Mouse (Mus musculus) midbrain, embryonic 13.5 days (tissue): ENCODE results near the gene Acp2. TPM values are rescaled to one million over a fixed set of nuclear protein-coding genes. Genes with fewer than 3 reads are reported as not detected.
"Not testable (repeated sequence)": the region's sequence is repeated elsewhere in the genome, so short reads cannot be mapped to it uniquely, and the experiment has no call there.

Source experiments
- ATAC-seq: fragments of 200-750 bp; cut with Nextera tagmentation; 2 replicates; pipeline ENCODE4 v1.8.0; 2017; ENCODE audit warnings: mild to moderate bottlenecking, moderate TSS enrichment, moderate library complexity
- H3K27ac ChIP-seq: fragments of 300-500 bp; sonication (generic); 2 replicates; pipeline ENCODE4 v1.5.1; 2015; ENCODE audit warnings: inconsistent platforms, mild to moderate bottlenecking, moderate library complexity
- H3K27me3 ChIP-seq: fragments of 300-500 bp; sonication (generic); 2 replicates; pipeline ENCODE4 v1.6.1; 2015; ENCODE audit warnings: mild to moderate bottlenecking, inconsistent platforms
- H3K36me3 ChIP-seq: fragments of 300-500 bp; sonication (generic); 2 replicates; pipeline ENCODE4 v1.6.1; 2015; ENCODE audit warnings: mild to moderate bottlenecking, inconsistent platforms
- H3K4me1 ChIP-seq: fragments of 300-500 bp; sonication (generic); replicated peaks from 2 replicates; pipeline ENCODE4 v1.6.1; 2015; ENCODE audit warnings: inconsistent platforms
- H3K4me2 ChIP-seq: fragments of 300-500 bp; sonication (generic); replicated peaks from 2 replicates; pipeline ENCODE4 v1.6.1; 2015; ENCODE audit warnings: moderate library complexity, mild to moderate bottlenecking, inconsistent platforms
- H3K4me3 ChIP-seq: fragments of 300-500 bp; sonication (generic); replicated peaks from 2 replicates; pipeline ENCODE4 v1.5.1; 2015; ENCODE audit warnings: mild to moderate bottlenecking, inconsistent platforms
- H3K9ac ChIP-seq: fragments of 300-500 bp; sonication (generic); replicated peaks from 2 replicates; pipeline ENCODE4 v1.6.1; 2015; ENCODE audit warnings: mild to moderate bottlenecking, inconsistent platforms
- H3K9me3 ChIP-seq: fragments of 300-500 bp; sonication (generic); 2 replicates; pipeline ENCODE4 v1.6.1; 2016; ENCODE audit warnings: mild to moderate bottlenecking, inconsistent platforms
- WGBS: fragments of 180-500 bp; shearing (Covaris S2); methylation state at CpG from one replicate; pipeline ENCODE4 v1.1.7; 2015; 5-methylcytosine and 5-hydroxymethylcytosine counted together
- polyA plus RNA-seq: library from polyadenylated mRNA; unstranded; fragments of >200 nt; fragmentation: Nextera tagmentation; extraction: Ambion mirVana; gene quantifications from 2 replicates; pipeline ENCODE4 v1.2.1, GENCODE M21; 2015

The Acp2 gene
- polyA plus RNA-seq, 1 experiment from 2014 or later, result 38.3 TPM

DNA sequence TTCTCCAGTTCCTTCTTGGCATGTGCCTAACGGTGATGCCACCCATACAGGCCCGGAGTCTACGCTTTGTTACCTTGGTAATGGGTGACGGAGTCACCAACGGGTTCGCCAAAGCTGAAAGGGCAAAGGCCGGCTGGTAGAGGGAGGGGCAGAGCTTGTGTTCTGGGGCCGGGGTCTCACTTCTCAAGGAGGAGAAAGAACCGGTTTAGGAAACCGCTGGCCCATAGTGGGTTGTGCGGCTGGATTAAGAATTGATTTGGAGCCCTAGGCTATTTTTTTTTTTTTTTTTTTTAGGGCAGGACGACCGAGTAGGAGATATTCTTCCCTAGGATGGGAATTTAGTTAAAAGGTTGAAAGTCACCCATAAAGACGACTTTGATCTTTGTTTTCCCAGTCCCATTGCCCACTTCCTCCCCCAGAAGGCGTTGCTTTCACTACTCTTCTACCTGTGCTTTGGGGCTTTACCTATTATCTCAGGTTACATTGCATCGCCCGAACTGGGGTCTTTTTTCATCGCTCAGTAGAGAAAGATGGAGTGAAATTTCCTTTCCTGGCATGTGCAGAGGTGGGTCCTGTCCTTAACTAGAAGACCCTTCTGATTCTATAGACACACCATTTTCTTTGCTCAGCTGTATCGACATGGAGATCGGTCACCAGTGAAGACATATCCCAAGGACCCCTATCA, 429 bp downstream of the Acp2 start:
- 0 out of 2 replicates have a peak, but pooled peaks have one; percentile 2 for ATAC-seq
- peak overlapping the region; percentile 69 for H3K4me2 ChIP-seq
- H3K9me3 ChIP-seq, result no peaks in the 10 kb centered on the region
- 15% methylated on average over 20 of the region's 20 CpGs for WGBS
- peaks cover 25% of the 10 kb centered on the region for H3K4me1 ChIP-seq
- peak overlapping the region; percentile 65 for H3K4me3 ChIP-seq
- no peaks in the 10 kb centered on the region for H3K27me3 ChIP-seq
- H3K9ac ChIP-seq, result peak overlapping the region; percentile 80
- peaks cover 29% of the 10 kb centered on the region for H3K36me3 ChIP-seq
- peak overlapping the region; percentile 90 for H3K27ac ChIP-seq

DNA sequence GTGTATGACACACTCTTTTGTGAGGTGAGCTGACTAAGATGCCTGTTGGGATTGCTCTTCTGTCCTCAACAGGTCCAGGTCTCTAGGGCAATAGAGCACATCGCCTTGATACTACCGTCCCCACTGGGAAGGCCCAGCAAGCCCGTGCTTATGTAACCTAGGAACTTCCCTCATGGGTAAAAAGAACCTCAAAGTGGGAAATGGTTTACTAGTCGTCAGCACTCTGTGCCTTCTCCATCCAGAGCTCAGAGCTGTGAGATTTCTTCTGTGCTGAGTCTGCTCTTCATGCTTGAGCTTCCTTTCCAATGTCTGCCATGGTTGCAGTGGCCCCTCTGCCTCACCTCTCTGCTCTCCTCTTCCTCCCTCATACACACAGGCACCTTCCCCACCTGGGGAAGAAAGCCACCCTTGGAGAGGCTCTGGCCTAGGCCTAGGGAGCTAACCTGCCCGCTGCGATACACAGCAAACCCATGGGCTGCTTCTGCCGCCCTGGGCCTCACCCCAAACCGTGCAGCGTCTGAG, 3.6 kb downstream of the Acp2 start:
- ATAC-seq, result no peak
- Histone ChIP-seq H3K4me3 (no peak overlapping the region), H3K4me2 (no peak overlapping the region), H3K36me3 (peaks cover 58% of the 10 kb centered on the region), H3K9me3 (no peaks in the 10 kb centered on the region), H3K9ac (no peak overlapping the region), H3K27me3 (no peaks in the 10 kb centered on the region), H3K27ac (no peak overlapping the region), H3K4me1 (peaks cover 25% of the 10 kb centered on the region)
- 92% methylated on average over 9 of the region's 9 CpGs for WGBS

DNA sequence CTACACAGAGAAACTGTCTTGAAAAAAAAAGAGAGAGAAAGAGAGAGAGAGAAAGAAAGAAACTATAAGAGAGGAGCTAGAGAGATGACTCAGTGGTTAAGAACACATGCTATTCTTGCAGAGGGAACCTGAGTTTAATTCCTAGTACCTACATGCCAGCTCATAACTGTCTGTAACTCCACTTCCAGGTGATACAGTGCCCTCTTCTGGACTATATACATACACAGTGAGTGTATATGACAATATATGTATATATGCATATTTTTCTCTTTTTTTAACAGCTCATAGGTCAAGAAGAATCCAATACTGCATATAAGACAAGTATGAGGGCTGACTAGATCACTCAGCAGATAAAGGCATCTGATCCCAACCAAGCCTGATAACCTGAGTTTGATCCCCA, 10.6 kb downstream of the Acp2 start:
- ATAC-seq, result no peak
- no peak overlapping the region for H3K4me2 ChIP-seq
- no peak overlapping the region for H3K9ac ChIP-seq
- H3K9me3 ChIP-seq, result no peaks in the 10 kb centered on the region
- no peak overlapping the region for H3K27ac ChIP-seq
- H3K36me3 ChIP-seq, result peaks cover 82% of the 10 kb centered on the region
- H3K27me3 ChIP-seq, result no peaks in the 10 kb centered on the region
- no peaks in the 10 kb centered on the region for H3K4me1 ChIP-seq
- no peak overlapping the region for H3K4me3 ChIP-seq

DNA sequence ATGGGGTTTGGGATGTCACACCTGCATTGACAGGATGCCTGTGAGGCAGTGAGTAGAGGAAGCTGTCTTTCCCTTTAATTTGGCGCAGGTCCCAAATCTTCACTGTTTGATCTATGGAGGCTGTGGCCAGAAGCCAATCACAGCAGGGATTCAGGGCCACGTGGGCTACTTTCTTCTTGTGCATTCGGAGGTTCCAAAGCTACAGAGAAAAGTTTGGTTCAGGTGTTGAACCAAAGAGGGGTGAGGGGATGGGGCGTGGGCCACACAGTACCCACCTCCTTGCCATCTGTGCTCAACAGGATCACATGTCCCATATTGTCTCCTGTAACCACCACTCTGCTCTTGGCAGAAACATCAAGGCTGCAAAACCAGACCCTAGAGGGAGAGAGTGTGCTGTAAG, 14.3 kb downstream of the Acp2 start:
- 73% methylated on average over 4 of the region's 4 CpGs for WGBS
- H3K27me3 ChIP-seq, result no peaks in the 10 kb centered on the region
- peaks cover 55% of the 10 kb centered on the region for H3K36me3 ChIP-seq
- H3K9me3 ChIP-seq, result no peaks in the 10 kb centered on the region
- no peak overlapping the region for H3K4me3 ChIP-seq
- H3K4me2 ChIP-seq, result no peak overlapping the region
- no peak overlapping the region for H3K9ac ChIP-seq
- ATAC-seq, result no peak
- no peaks in the 10 kb centered on the region for H3K4me1 ChIP-seq
- no peak overlapping the region for H3K27ac ChIP-seq

DNA sequence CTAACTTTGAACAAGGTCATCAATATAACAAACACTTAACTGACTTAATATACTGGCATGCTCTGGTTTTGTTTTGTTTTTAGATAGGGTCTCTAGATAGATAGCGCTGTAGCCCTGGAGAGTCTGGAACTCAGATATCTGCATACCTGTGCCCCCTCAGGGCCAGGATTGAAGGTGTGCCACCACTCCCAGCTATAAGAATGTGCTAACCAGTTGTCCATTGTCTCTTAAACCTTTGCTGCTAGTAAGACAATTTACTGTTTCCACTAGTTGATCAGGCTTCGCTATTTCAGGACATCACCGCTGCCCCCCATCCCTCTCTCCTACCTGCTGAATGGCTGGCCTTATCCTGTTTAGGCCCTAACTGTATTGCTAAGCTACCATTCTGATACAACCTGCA, 17.8 kb downstream of the Acp2 start:
- WGBS, result 94% methylated on average over 3 of the region's 3 CpGs
- no peak overlapping the region for H3K9ac ChIP-seq

DNA sequence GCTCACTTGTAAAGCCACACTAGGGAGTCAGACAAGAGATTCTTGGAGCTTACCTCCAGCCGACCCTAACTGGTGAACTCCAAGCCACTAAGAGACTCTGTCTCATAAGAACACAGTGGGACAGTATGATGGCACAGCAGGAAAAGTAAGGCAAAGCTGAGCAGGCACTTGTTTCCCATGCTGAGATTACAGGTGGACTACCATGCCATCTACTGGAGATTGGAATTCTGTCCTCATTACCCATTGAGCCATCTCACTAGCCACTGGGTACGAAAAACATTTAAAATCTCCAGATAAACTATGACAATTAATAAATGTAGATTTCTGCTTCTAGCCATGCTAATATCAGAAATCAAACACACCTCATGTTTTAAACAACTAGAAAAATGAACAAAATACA, 20.9 kb downstream of the Acp2 start:
- Histone ChIP-seq H3K9me3 (no peaks in the 10 kb centered on the region), H3K27me3 (no peaks in the 10 kb centered on the region), H3K4me3 (no peak overlapping the region), H3K27ac (no peak overlapping the region), H3K4me1 (no peaks in the 10 kb centered on the region), H3K9ac (no peak overlapping the region), H3K4me2 (no peak overlapping the region), H3K36me3 (peaks cover 4% of the 10 kb centered on the region; the same call in 1 of the 2 replicates)
- WGBS, result 86% methylated on average over 2 of the region's 2 CpGs
- no peak for ATAC-seq

More for the DNA sequence above, 17.8 kb downstream of the Acp2 start:
- Histone ChIP-seq H3K36me3 (peaks cover 23% of the 10 kb centered on the region), H3K9me3 (no peaks in the 10 kb centered on the region), H3K27ac (no peak overlapping the region), H3K4me2 (no peak overlapping the region), H3K4me3 (no peak overlapping the region), H3K27me3 (no peaks in the 10 kb centered on the region), H3K4me1 (no peaks in the 10 kb centered on the region)
- ATAC-seq, result no peak

DNA sequence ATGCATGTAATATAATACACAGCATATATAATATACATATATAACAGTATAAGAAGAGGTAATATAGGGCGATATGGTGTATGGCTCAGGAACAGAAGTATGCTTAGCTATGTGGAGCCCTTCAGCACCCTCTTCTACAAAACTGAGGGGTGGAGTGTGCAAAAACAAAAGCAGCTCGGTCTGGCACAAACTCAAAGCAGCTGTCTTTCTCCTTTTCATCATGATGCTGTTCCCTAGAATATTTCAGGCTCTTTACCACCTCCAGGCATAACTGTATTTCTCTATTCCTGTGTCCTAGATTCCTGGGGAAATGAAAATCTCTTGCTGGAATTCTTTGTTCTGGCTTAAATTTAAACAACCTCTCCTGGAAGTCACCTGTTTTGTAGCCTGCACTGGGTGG, 27.1 kb downstream of the Acp2 start:
- Histone ChIP-seq H3K4me1 (no peaks in the 10 kb centered on the region), H3K36me3 (no peaks in the 10 kb centered on the region), H3K9ac (no peak overlapping the region), H3K27me3 (no peaks in the 10 kb centered on the region), H3K27ac (no peak overlapping the region), H3K4me3 (no peak overlapping the region), H3K9me3 (no peaks in the 10 kb centered on the region), H3K4me2 (no peak overlapping the region)
- WGBS, result 84% methylated on average over 2 of the region's 2 CpGs
- no peak for ATAC-seq

DNA sequence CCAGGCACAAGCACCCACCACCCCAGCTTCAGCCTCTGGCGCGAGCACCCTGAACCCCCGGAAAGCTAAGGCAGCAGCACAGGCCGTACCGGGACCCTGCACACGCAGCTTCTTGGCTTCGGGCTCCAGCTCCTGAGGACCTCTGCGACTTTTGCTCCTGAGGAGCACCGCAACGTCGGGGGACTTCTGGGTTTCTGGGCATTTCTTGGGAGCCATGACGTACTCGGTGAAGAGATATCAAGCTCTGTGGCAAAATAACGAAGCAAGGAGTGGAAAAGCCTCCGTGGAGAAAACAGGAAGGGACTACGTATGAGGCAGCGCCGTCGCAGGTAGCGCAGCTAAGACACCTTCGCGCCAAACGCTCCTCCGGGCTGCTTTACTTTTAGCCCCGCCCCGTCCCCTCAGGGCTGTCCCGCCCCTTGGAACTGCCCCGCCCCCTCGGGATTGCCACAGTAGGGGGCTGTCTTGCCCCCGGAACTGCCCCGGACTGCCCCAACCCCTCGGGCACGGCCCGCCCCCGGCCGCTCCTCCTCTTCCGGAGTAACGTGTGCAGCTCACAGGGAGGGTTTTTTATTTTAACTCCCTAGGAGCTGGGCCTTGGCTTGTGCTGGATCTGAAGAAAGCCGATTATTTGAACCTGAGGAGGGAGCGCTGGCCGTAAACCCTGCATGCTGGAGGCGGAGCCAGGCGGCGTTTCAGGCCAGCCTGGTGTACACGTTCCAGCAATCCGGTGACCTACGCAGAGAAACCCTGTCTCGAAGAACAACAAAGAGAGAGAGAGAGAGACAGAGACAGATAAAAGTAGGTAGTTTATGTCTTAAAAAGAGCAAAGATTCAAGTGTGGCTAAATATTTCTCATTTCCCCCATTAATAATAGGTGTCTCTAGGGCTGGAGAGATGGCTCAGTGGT, 34.2 kb downstream of the Acp2 start, which contains the start of gene Ddb2:
Gene Ddb2, minus strand, starts transcription at position 382 of the 910 bp plus-strand sequence.
- peak; percentile 99 for ATAC-seq
- Histone ChIP-seq H3K36me3 (no peaks in the 10 kb centered on the region), H3K9me3 (no peaks in the 10 kb centered on the region), H3K4me2 (peak within 1 kb of the TSS; percentile 59), H3K9ac (peak within 1 kb of the TSS; percentile 54), H3K4me3 (peak within 1 kb of the TSS; percentile 49), H3K27ac (peak within 1 kb of the TSS; percentile 90), H3K27me3 (no peaks in the 10 kb centered on the region), H3K4me1 (peaks cover 5% of the 10 kb centered on the region)
- under 1% methylated on average over 48 of the region's 48 CpGs for WGBS

DNA sequence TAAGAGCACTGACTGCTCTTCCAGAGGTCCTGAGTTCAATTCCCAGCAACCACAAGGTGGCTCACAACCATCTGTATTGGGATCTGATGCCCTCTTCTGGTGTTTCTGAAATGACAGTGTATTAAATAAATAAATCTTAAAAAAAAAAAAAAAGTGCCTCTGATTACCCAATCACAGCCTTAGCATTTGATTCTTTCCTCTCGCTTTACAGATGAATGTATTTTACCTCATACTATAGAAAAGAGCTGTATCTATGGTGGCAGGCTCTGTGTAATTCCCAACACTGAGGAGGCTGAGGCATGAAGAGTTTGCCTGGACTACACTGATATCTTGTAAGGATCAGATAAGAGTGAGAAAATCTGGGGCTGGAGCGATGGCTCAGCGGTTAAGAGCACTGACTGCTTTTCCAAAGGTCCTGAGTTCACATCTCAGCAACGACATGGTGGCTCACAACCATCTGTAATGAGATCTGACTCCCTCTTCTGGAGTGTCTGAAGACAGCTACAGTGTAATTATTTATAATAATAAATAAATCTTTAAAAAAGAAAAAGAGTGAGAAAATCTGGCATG, 34.9 kb downstream of the Acp2 start:
- not testable (repeated sequence) for H3K9me3 ChIP-seq, H3K27me3 ChIP-seq, H3K36me3 ChIP-seq, H3K4me1 ChIP-seq
- H3K4me2 ChIP-seq, result peak overlapping the region; percentile 59
- WGBS, result 19% methylated on average over 4 of the region's 4 CpGs
- H3K9ac ChIP-seq, result peak overlapping the region; percentile 54; the same call in 1 of the 2 replicates
- H3K27ac ChIP-seq, result peak overlapping the region; percentile 90
- H3K4me3 ChIP-seq, result peak overlapping the region; percentile 49
- ATAC-seq, result peak; percentile 65

DNA sequence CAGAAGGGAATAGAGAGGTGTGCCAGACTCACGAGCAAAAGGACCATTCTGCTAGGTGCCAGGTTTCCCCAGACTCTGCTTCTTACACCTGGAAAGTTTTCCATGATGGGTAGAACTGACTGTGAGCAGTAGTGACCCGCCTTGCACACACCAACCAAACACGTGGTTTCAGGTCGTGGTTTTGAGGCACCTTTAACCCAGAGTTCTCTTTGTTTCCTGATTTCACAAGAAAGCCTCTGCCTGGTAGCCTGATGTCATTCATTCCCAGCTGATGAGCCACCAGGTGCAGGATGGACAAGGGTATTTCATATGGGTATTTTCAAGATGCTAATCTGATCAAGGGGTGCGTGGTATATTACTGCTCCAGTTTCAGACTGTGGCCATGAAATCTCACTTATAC, 39.9 kb downstream of the Acp2 start:
- no peak for ATAC-seq
- WGBS, result 77% methylated on average over 5 of the region's 5 CpGs
- H3K36me3 ChIP-seq, result no peaks in the 10 kb centered on the region

DNA sequence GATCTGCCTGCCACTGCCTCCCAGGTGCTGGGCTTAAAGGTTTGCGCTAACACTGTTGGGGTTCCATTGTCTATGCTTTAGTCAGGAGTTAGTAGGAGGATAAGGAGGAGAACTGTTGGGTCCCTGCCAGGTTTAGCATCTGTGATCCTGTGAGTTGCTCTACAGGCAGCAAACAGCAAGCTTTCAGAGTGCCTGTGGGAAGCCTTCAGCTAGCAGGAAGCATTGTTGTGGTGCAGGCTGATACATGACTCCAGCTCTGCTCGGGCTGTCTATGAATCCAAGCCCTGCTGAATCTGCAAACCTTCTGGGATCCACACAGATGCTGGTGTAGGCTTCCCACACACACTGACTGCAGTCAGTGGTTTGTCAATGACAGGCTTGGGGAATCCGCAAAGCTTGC, 40.7 kb downstream of the Acp2 start:
- Histone ChIP-seq H3K36me3 (no peaks in the 10 kb centered on the region), H3K4me2 (no peak overlapping the region), H3K27me3 (no peaks in the 10 kb centered on the region), H3K27ac (no peak overlapping the region), H3K9me3 (no peaks in the 10 kb centered on the region), H3K9ac (no peak overlapping the region), H3K4me1 (no peaks in the 10 kb centered on the region), H3K4me3 (no peak overlapping the region)
- 55% methylated on average over 3 of the region's 3 CpGs for WGBS
- no peak for ATAC-seq

More for the DNA sequence above, 39.9 kb downstream of the Acp2 start:
- Histone ChIP-seq H3K9ac (no peak overlapping the region), H3K4me3 (no peak overlapping the region), H3K4me2 (no peak overlapping the region), H3K27ac (no peak overlapping the region), H3K27me3 (no peaks in the 10 kb centered on the region), H3K9me3 (no peaks in the 10 kb centered on the region), H3K4me1 (peaks cover 4% of the 10 kb centered on the region)
